Mouse (Mus musculus) lung, postnatal 25 days (tissue): ENCODE data around the gene Taz.

ENCODE experiments used
- DNase-seq: peaks from one replicate; pipeline ENCODE4 v3.0.0; 2022; ENCODE audit warnings: low spot score

The Taz gene

GRCm38 (mm10) chrX:74281041-74281731, 526 bp upstream of the Taz start:
- DNase-seq, result no peak

- DNase-seq, result peak; percentile 89
These were observed 831 bp downstream of the Taz start for GRCm38 (mm10) chrX:74282395-74283091.

- DNase-seq, result no peak
These were observed 1.4 kb downstream of the Taz start for GRCm38 (mm10) chrX:74283092-74283437.

GRCm38 (mm10) chrX:74293431-74293830, 11.7 kb downstream of the Taz start:
- DNase-seq, result no peak

- DNase-seq, result peak; percentile 96
These were observed 15.1 kb downstream of the Taz start, which contains the start of gene Atp6ap1 for GRCm38 (mm10) chrX:74296538-74297448. Gene Atp6ap1 (plus strand): TSS chrX:74297097.

- no peak for DNase-seq
These were observed 16.6 kb downstream of the Taz start for GRCm38 (mm10) chrX:74298348-74298747.

GRCm38 (mm10) chrX:74299721-74300120, 18.0 kb downstream of the Taz start:
- peak; percentile 18 for DNase-seq

- peak; percentile 67 for DNase-seq
These were observed 23.4 kb downstream of the Taz start, which contains the start of gene Gdi1 for GRCm38 (mm10) chrX:74304867-74305700. Gene Gdi1 (plus strand): TSS chrX:74304998.

GRCm38 (mm10) chrX:74312540-74313464, 31.1 kb downstream of the Taz start, which contains the start of gene Fam50a:
Gene Fam50a (plus strand): TSS chrX:74313033.
- DNase-seq, result peak; percentile 92

GRCm38 (mm10) chrX:74328725-74329161, 47.0 kb downstream of the Taz start, which contains the start of gene Plxna3:
Gene Plxna3 (plus strand): TSS chrX:74329066.
- DNase-seq, result peak; percentile 51

GRCm38 (mm10) chrX:74329215-74329671, 47.5 kb downstream of the Taz start:
- no peak for DNase-seq

- DNase-seq, result no peak
These were observed 48.6 kb downstream of the Taz start for GRCm38 (mm10) chrX:74330166-74330930.
